Mouse (Mus musculus): Measurements from ENCODE around the gene Rnf144a. TPM values are rescaled to one million over a fixed set of nuclear protein-coding genes. Genes with fewer than 3 reads are reported as not detected.

Rnf144a gene
- polyA plus RNA-seq, 1 experiment from 2014 or later: 7.4 TPM

GRCm38 (mm10) chr12:26387523-26387922 is 27.5 kb downstream of the Rnf144a start:
- H3K27me3 ChIP-seq (ENCODE audit: control insufficient read depth, insufficient read depth, low read length): no peaks in the 10 kb centered on the region
- no peak overlapping the region for H3K27ac ChIP-seq (ENCODE audit: low read depth, low read length)
- no peak overlapping the region for H3K9ac ChIP-seq (ENCODE audit: low read depth, low read length)
- no peak overlapping the region for H3K4me2 ChIP-seq
- peaks cover 5% of the 10 kb centered on the region; the same call in 1 of the 2 replicates for H3K36me3 ChIP-seq (ENCODE audit: control insufficient read depth, insufficient read depth, low read length)
- H3K4me1 ChIP-seq (ENCODE audit: control insufficient read depth, insufficient read depth, low read length): no peaks in the 10 kb centered on the region
- 71% methylated on average over 6 of the region's 6 CpGs for WGBS (ENCODE audit: insufficient replicate concordance)
- no peaks in the 10 kb centered on the region for H3K9me3 ChIP-seq (replicated peaks; ENCODE audit: control insufficient read depth, low read length)
- ATAC-seq (replicated peaks; ENCODE audit: insufficient number of reproducible peaks, low FRiP score, low TSS enrichment): no peak
- H3K4me3 ChIP-seq (ENCODE audit: low read depth, low read length): no peak overlapping the region

- H3K27me3 ChIP-seq (ENCODE audit: control insufficient read depth, insufficient read depth, low read length): no peaks in the 10 kb centered on the region
- H3K27ac ChIP-seq (ENCODE audit: low read depth, low read length): no peak overlapping the region
- H3K4me2 ChIP-seq: no peak overlapping the region
- no peak for ATAC-seq (replicated peaks; ENCODE audit: insufficient number of reproducible peaks, low FRiP score, low TSS enrichment)
- H3K4me1 ChIP-seq (ENCODE audit: control insufficient read depth, insufficient read depth, low read length): no peaks in the 10 kb centered on the region
- 69% methylated on average over 9 of the region's 9 CpGs for WGBS (ENCODE audit: insufficient replicate concordance)
- H3K9me3 ChIP-seq (replicated peaks; ENCODE audit: control insufficient read depth, low read length): no peaks in the 10 kb centered on the region
- no peak overlapping the region for H3K9ac ChIP-seq (ENCODE audit: low read depth, low read length)
- peaks cover 5% of the 10 kb centered on the region; the same call in 1 of the 2 replicates for H3K36me3 ChIP-seq (ENCODE audit: control insufficient read depth, insufficient read depth, low read length)
- no peak overlapping the region for H3K4me3 ChIP-seq (ENCODE audit: low read depth, low read length)
Observed at GRCm38 (mm10) chr12:26386947-26387346, 28.1 kb downstream of the Rnf144a start.

- Histone ChIP-seq H3K9ac (ENCODE audit: low read depth, low read length) (no peak overlapping the region), H3K27ac (ENCODE audit: low read depth, low read length) (no peak overlapping the region), H3K9me3 (replicated peaks; ENCODE audit: control insufficient read depth, low read length) (no peaks in the 10 kb centered on the region), H3K27me3 (ENCODE audit: control insufficient read depth, insufficient read depth, low read length) (no peaks in the 10 kb centered on the region), H3K4me1 (ENCODE audit: control insufficient read depth, insufficient read depth, low read length) (no peaks in the 10 kb centered on the region), H3K4me3 (ENCODE audit: low read depth, low read length) (no peak overlapping the region), H3K36me3 (ENCODE audit: control insufficient read depth, insufficient read depth, low read length) (peaks cover 5% of the 10 kb centered on the region; the same call in 1 of the 2 replicates), H3K4me2 (no peak overlapping the region)
- 51% methylated on average over 2 of the region's 2 CpGs for WGBS (ENCODE audit: insufficient replicate concordance)
- ATAC-seq (replicated peaks; ENCODE audit: insufficient number of reproducible peaks, low FRiP score, low TSS enrichment): no peak
Observed at GRCm38 (mm10) chr12:26386189-26386588, 28.9 kb downstream of the Rnf144a start.

GRCm38 (mm10) chr12:26385735-26386134 is 29.3 kb downstream of the Rnf144a start:
- H3K4me1 ChIP-seq (ENCODE audit: control insufficient read depth, insufficient read depth, low read length): no peaks in the 10 kb centered on the region
- no peak for ATAC-seq (replicated peaks; ENCODE audit: insufficient number of reproducible peaks, low FRiP score, low TSS enrichment)
- H3K9me3 ChIP-seq (replicated peaks; ENCODE audit: control insufficient read depth, low read length): no peaks in the 10 kb centered on the region
- no peak overlapping the region for H3K4me3 ChIP-seq (ENCODE audit: low read depth, low read length)
- H3K9ac ChIP-seq (ENCODE audit: low read depth, low read length): no peak overlapping the region
- H3K27ac ChIP-seq (ENCODE audit: low read depth, low read length): no peak overlapping the region
- 59% methylated on average over 6 of the region's 6 CpGs for WGBS (ENCODE audit: insufficient replicate concordance)
- no peak overlapping the region for H3K4me2 ChIP-seq
- no peaks in the 10 kb centered on the region for H3K27me3 ChIP-seq (ENCODE audit: control insufficient read depth, insufficient read depth, low read length)
- peaks cover 5% of the 10 kb centered on the region; the same call in 1 of the 2 replicates for H3K36me3 ChIP-seq (ENCODE audit: control insufficient read depth, insufficient read depth, low read length)

- Histone ChIP-seq H3K36me3 (ENCODE audit: control insufficient read depth, insufficient read depth, low read length) (no peaks in the 10 kb centered on the region), H3K4me1 (ENCODE audit: control insufficient read depth, insufficient read depth, low read length) (peaks cover 7% of the 10 kb centered on the region; the same call in 1 of the 2 replicates), H3K9me3 (replicated peaks; ENCODE audit: control insufficient read depth, low read length) (no peaks in the 10 kb centered on the region), H3K27me3 (ENCODE audit: control insufficient read depth, insufficient read depth, low read length) (no peaks in the 10 kb centered on the region), H3K27ac (ENCODE audit: low read depth, low read length) (no peak overlapping the region), H3K4me3 (ENCODE audit: low read depth, low read length) (no peak overlapping the region), H3K4me2 (no peak overlapping the region), H3K9ac (ENCODE audit: low read depth, low read length) (no peak overlapping the region)
- WGBS (ENCODE audit: insufficient replicate concordance): 82% methylated on average over 8 of the region's 8 CpGs
- no peak for ATAC-seq (replicated peaks; ENCODE audit: insufficient number of reproducible peaks, low FRiP score, low TSS enrichment)
Observed at GRCm38 (mm10) chr12:26381730-26382129, 33.3 kb downstream of the Rnf144a start.

GRCm38 (mm10) chr12:26379797-26380196 is 35.3 kb downstream of the Rnf144a start:
- ATAC-seq (replicated peaks; ENCODE audit: insufficient number of reproducible peaks, low FRiP score, low TSS enrichment): no peak
- H3K27me3 ChIP-seq (ENCODE audit: control insufficient read depth, insufficient read depth, low read length): no peaks in the 10 kb centered on the region
- H3K9ac ChIP-seq (ENCODE audit: low read depth, low read length): no peak overlapping the region
- no peak overlapping the region for H3K4me2 ChIP-seq
- H3K4me1 ChIP-seq (ENCODE audit: control insufficient read depth, insufficient read depth, low read length): peaks cover 7% of the 10 kb centered on the region; the same call in 1 of the 2 replicates
- no peak overlapping the region for H3K4me3 ChIP-seq (ENCODE audit: low read depth, low read length)
- no peaks in the 10 kb centered on the region for H3K9me3 ChIP-seq (replicated peaks; ENCODE audit: control insufficient read depth, low read length)
- WGBS (ENCODE audit: insufficient replicate concordance): 63% methylated on average over 7 of the region's 7 CpGs
- H3K36me3 ChIP-seq (ENCODE audit: control insufficient read depth, insufficient read depth, low read length): no peaks in the 10 kb centered on the region
- no peak overlapping the region for H3K27ac ChIP-seq (ENCODE audit: low read depth, low read length)

- Histone ChIP-seq H3K4me2 (no peak overlapping the region), H3K4me3 (ENCODE audit: low read depth, low read length) (no peak overlapping the region), H3K9ac (ENCODE audit: low read depth, low read length) (no peak overlapping the region), H3K36me3 (ENCODE audit: control insufficient read depth, insufficient read depth, low read length) (no peaks in the 10 kb centered on the region), H3K9me3 (replicated peaks; ENCODE audit: control insufficient read depth, low read length) (no peaks in the 10 kb centered on the region), H3K27me3 (ENCODE audit: control insufficient read depth, insufficient read depth, low read length) (no peaks in the 10 kb centered on the region), H3K4me1 (ENCODE audit: control insufficient read depth, insufficient read depth, low read length) (peaks cover 7% of the 10 kb centered on the region; the same call in 1 of the 2 replicates), H3K27ac (ENCODE audit: low read depth, low read length) (no peak overlapping the region)
- 72% methylated on average over 7 of the region's 7 CpGs for WGBS (ENCODE audit: insufficient replicate concordance)
- ATAC-seq (replicated peaks; ENCODE audit: insufficient number of reproducible peaks, low FRiP score, low TSS enrichment): no peak
Observed at GRCm38 (mm10) chr12:26377691-26378090, 37.4 kb downstream of the Rnf144a start.

GRCm38 (mm10) chr12:26376541-26377323 is 38.3 kb downstream of the Rnf144a start:
- Histone ChIP-seq H3K27me3 (ENCODE audit: control insufficient read depth, insufficient read depth, low read length) (no peaks in the 10 kb centered on the region), H3K9me3 (replicated peaks; ENCODE audit: control insufficient read depth, low read length) (no peaks in the 10 kb centered on the region), H3K36me3 (ENCODE audit: control insufficient read depth, insufficient read depth, low read length) (no peaks in the 10 kb centered on the region), H3K4me3 (ENCODE audit: low read depth, low read length) (no peak overlapping the region), H3K9ac (ENCODE audit: low read depth, low read length) (no peak overlapping the region), H3K27ac (ENCODE audit: low read depth, low read length) (no peak overlapping the region), H3K4me1 (ENCODE audit: control insufficient read depth, insufficient read depth, low read length) (peaks cover 7% of the 10 kb centered on the region; the same call in 1 of the 2 replicates), H3K4me2 (no peak overlapping the region)
- ATAC-seq (replicated peaks; ENCODE audit: insufficient number of reproducible peaks, low FRiP score, low TSS enrichment): no peak
- 78% methylated on average over 8 of the region's 8 CpGs for WGBS (ENCODE audit: insufficient replicate concordance)

GRCm38 (mm10) chr12:26373721-26374120 is 41.3 kb downstream of the Rnf144a start:
- H3K27me3 ChIP-seq (ENCODE audit: control insufficient read depth, insufficient read depth, low read length): no peaks in the 10 kb centered on the region
- ATAC-seq (replicated peaks; ENCODE audit: insufficient number of reproducible peaks, low FRiP score, low TSS enrichment): no peak
- no peak overlapping the region for H3K27ac ChIP-seq (ENCODE audit: low read depth, low read length)
- 82% methylated on average over 7 of the region's 7 CpGs for WGBS (ENCODE audit: insufficient replicate concordance)
- H3K4me3 ChIP-seq (ENCODE audit: low read depth, low read length): no peak overlapping the region
- no peak overlapping the region for H3K4me2 ChIP-seq
- no peaks in the 10 kb centered on the region for H3K4me1 ChIP-seq (ENCODE audit: control insufficient read depth, insufficient read depth, low read length)
- no peak overlapping the region for H3K9ac ChIP-seq (ENCODE audit: low read depth, low read length)
- H3K9me3 ChIP-seq (replicated peaks; ENCODE audit: control insufficient read depth, low read length): no peaks in the 10 kb centered on the region
- no peaks in the 10 kb centered on the region for H3K36me3 ChIP-seq (ENCODE audit: control insufficient read depth, insufficient read depth, low read length)

Data from heart, embryonic 11.5 days (tissue).